Mouse (Mus musculus): ENCODE data around the gene Nol6.

The Nol6 gene

DNA sequence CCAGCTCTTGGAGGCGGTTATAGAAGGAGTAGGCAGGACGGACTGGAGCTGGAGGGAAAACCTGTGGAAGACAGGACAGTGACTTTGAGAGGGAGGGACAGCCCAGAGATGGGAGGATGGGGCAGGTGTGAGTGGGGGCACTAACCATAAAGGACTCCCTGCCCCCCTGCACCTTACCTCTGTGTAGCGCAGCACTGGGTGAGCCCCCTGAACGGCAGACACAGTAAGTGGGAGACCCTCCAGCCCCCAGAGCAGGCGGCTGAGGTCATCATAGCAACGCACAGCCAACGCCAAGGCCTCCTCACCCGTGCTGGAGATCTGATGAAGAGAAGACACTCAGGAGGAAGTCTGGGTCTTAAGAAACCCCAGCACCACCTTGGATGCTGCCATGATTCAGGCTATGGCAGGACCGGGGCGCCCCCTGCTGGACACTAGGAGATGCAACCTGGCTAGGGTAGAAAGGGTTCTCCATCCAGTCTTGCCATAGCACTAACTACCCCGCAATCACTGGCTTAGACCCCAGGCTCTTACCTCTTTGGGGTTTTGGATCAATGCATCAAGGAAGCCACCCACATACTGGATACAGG is 5.5 kb downstream of the Nol6 start:
- DNase-seq (ENCODE audit: low spot score in 2 of 2): peak; percentile 27 to 76

DNA sequence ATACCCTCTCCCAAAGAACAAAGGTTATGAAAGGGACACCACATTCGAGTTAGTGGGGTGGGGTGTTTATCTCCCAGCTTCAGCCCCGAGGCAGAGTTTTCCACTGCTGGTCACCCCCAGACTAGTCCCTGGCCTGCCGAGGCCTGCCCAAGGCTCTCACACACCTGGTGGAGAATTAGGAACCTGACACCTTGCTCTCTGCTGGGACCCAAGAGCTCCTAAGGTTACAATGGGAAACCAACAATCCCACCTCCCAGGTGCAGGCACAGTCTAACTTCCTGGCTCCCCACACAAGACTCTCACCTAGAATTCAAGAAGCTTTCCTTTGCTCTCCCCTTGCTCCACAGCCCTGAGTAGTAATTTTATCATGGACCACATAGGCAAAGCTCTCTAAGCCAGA is 7.4 kb downstream of the Nol6 start:
- no peak for DNase-seq (ENCODE audit: low spot score in 2 of 2)

DNA sequence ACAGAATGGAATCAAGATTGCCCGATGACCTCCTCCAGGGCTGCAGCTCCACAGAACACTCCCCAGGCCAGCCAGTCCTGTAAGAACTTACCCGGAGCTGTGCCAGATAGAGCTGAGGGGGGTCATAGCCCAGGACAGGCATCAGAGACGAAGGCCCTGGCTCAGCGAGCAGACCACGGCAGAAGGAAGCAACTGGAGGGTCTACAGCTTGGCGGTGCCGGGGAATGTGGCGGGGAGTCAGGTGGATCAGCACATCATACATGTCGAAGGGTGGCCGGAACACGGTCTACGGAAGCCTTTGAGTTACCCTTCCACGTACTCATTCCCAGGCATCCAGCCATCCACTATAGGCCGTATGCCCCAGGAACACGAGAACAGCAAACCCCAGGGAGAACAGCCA is 8.5 kb downstream of the Nol6 start:
- no peak for DNase-seq (ENCODE audit: low spot score in 2 of 2)

DNA sequence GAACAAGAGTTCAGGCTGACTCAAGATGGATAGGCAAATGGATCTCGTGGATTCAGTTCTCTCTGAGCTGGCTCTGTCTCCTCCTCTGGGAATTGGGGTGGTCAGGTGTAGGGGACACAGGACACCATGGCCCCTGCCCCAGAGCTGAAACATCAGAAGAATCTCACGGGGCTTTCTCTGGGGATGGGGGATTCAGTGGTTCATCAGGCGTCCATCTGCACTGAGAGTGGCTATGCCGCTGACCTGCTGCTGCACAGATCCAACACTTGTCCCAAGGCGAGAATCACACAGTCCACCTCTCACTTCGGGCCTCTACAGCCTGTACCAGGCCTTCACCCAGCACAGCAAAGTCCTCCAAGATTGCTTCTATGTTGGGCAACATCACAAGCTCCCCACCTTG is 9.2 kb downstream of the Nol6 start:
- no peak for DNase-seq (ENCODE audit: low spot score in 2 of 2)

DNA sequence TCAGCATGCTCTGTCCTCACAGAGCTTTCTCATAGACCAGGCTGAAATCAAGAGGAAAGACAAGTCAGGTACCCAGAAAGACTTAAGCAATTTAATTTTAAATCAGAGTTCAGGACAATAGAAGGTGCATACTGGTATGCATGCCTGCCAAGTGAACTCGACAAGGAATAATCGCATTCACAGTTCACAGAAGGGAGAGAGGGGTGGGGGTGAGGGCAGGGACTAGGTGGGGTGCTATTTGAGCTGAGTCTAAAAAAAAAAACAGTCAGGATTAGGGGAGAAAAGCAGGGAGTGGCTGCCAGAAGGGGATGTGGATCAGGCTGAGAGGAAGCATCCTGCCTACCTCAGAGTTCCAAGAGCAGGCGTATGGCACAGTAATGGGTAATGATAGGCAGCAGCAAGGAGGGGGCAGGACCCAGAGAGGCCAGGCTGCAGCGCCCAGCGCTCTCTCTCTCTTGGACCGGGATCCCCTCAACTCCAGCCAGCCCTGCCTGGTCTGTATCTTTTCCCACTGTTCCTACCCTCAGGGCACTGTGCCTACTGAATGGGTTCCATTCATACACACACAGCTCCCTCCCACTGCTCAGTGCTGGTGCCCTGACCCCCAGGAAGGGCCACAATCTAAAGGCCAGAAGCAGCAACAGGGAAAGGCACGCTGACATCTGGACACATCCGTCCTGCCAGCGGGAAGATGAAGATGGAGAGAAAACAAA is 9.7 kb downstream of the Nol6 start:
- no peak for DNase-seq (ENCODE audit: low spot score in 2 of 2)

DNA sequence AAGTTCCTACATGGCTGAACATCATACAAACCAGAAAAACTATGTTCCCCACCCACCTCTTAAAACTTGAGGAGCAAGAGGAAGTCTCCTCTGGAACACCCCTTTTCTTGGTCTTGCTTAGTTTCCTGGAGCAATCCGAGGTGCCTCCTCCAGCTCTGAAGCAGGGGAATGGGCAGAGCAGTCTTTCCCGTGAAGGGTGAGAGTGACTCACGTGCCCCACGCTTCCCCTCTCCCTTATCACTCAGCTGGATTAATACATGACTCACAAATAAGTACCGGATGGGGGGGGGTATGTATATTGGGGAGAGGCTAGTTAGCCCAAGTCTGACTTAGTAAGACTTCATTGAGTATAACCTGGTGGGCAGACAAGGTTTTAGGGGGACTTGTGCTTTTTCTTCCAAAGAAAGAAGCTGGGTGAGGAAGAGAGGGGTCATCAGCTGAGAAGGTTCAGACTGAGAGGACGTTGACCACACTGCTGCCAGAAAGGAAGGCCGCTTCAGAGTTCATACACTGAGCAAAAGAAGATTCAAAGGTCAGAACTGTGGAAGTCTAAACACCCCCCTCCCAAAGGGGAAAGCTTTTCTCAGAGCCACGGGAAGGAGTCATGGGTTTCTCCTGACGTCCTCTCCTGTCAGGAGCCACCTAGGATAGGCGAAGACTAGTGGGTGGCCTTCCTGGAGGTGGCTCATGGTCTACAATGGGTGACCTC is 15.4 kb downstream of the Nol6 start:
- DNase-seq (ENCODE audit: low spot score in 2 of 2): no peak

DNA sequence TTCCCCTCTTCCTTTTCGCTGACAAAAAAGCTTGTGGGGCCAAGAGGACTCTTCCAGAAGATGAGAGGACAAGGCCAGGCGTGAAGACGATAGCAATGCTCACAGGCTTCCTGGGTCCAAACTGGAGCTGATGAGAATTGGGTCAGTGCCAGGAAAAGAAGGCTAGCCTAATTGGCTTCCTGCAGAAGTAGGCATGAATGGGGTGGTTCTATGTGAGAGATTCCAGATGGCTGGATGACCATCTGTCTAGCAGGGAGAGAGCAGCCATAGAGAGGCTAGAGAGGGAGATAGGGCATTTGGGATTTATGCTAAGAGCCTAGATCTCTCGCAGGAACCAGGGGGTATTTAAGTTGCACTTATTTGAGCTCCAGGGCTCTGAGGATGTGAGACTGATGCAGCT is 16.8 kb downstream of the Nol6 start:
- no peak for DNase-seq (ENCODE audit: low spot score in 2 of 2)

DNA sequence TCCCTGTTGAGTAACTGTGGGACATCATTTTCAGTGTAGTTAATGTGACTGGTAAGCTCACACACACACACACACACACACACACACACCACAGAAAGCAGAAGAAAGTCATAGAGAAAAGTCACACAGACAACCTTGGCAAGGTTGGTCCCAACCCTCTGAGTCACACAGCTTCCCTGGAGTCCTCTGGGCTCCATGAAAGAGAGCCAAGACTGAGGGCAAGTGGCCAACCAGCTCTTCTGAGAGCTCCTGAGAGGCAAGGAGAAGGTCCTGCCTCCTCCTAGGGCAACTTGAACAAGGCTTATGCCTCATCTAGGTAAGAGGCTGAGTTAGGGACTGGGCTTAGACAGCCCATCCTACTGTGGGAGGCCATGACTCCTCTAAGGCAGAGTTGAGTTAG is 21.4 kb downstream of the Nol6 start:
- DNase-seq (ENCODE audit: low spot score in 2 of 2): no peak

DNA sequence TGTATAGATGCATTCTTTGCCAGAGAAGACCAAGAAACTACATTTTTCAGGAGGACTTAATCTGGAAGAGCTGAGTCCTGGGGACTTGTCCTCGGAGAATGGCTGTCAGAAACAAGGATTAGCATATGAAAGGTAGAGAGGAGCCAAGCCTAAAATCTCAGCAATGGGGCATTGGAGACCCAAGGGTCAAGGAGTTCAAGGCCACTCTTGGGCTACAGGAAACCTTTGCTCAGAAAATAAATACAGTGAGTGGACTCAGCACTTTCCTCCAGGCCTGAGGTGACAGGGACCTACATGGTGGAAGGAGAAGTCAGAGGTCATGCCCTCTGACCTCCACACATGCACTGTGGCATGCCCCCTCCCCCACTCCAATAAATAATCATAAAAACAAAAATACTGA is 23.3 kb downstream of the Nol6 start:
- DNase-seq (ENCODE audit: low spot score in 2 of 2): no peak

DNA sequence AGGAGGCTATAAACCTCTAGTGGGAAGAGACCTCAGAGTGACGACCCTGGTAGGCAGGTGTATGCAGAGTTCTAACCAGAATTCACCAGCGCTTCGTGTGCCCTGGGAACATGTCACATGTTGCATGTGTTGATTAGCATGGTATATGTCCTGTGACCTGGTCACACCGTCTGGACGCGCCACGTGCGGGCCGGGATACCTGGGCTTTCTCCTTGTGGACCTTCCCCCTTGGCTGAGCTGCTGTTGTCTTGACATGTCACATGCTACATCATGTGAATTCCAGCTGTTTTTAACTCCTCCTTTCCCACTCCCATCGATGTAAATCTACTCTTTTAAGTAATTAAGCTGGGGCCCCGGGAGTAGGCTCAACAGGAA is 25.7 kb downstream of the Nol6 start:
- no peak for DNase-seq (ENCODE audit: low spot score in 2 of 2)

DNA sequence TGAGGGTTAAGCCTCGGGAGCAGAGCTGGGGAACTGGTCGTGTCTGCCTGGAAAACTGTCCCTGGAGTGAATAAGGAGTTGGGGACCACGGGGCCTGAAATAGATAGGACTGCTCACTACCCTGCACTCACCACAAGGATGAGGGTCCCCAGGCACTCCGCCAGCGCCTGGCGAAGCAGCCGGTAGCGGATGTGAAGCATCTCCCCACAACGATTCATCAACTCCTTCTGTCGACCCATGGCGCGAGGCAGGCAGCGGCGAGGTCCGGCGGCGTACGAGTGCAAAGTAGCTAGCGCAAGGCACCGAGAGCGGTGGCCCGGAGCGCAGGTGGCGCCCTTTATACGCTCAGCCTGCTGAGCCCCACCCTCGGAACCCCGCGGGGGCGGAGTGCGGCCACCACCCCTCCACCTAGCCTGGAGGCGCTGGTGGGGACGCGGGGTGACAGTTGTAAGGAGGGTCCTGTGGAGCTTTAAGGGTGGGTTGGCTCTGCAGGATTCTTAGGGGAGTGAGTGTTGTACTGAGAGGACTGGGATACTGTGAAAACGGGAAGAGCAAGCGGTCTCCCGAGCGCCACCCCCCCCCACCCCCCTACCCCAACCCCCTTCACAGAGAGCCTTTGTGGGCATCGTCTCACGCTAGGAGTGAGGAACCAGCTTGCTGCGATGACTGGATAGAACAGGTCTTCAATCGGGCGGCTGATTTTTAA is 26.2 kb downstream of the Nol6 start, which contains the start of gene Aqp3:
Gene Aqp3, minus strand, starts transcription at position 313 of the 706 bp plus-strand sequence.
- peak; percentile 40 to 52 for DNase-seq (ENCODE audit: low spot score in 2 of 2)

DNA sequence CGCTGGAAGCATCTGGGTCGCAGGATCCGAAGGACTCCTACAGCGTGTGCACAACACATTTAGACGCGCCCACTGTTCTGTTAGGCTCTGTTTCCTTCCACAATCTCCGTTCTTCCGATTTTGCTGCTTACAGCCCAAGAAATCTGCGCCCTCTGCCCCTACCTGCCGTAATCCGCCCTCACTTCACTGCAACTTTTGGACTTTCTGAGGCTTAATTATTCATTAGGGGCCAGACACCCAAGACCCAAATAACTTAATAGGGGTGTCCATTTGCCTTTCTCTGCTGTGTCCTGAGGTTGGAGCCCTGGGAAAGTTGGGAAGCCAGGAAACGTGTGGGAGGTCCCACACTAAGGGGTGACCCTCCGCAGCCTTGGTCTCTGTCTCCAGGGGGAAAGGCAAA is 26.9 kb downstream of the Nol6 start:
- no peak for DNase-seq (ENCODE audit: low spot score in 2 of 2)

DNA sequence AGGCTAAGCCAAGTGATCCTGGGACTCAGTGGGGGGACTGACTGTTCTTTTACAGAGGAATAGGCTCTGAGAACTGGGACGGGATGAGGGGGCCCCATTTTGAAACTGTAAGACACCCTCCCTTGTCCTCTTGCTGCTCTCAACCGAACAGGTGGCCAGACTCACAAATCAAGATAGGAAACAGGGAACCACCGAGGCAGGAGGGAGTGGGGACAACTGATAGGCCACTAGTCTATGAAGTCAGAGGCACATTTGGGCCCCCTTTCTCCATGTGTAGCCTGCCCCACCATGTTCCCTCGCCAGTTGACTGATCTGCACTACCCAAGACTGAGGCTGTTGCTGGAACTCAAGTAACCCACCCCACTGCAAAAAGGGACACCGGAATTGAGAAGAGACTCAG is 27.5 kb downstream of the Nol6 start:
- no peak for DNase-seq (ENCODE audit: low spot score in 2 of 2)

DNA sequence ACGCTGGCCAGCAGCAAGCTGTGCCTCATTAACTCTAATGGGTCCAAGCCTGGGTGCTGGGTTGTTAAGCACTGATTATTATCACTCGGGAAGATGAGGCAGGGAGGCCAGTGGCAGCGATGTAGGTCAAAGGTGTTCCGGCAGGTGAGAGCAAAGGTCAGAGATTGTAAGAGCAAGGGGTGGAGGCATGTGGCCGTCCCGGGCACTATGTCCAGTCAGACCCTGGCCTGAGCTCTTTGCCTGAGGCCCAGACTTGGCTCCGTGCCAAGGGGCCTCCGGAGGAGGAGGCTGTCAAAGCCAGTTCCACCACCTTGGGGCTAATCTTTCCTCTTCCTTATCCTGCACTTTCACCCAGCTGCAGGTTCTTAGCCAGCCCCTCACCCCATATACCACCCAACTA is 28.1 kb downstream of the Nol6 start:
- no peak for DNase-seq (ENCODE audit: low spot score in 2 of 2)

DNA sequence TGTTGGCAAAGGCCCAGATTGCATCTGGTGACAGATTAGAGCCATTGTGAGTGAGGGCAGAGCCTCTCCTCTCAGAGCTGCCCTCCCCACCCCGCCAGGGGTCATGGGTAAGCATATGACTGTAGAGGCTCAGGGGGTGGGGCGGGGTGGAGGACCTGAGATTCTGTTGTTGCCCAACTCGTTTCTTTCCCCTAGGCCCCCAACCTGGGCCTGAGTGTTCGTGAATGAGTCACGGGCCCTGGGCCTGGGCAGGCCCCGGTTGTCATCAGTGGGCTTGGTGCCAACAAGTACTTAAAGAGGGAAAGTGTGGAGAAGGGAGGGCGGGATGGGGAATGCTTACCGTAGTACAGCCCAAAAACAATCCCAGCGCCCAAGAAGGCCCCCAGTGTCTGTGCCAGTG is 29.9 kb downstream of the Nol6 start:
- no peak for DNase-seq (ENCODE audit: low spot score in 2 of 2)

DNA sequence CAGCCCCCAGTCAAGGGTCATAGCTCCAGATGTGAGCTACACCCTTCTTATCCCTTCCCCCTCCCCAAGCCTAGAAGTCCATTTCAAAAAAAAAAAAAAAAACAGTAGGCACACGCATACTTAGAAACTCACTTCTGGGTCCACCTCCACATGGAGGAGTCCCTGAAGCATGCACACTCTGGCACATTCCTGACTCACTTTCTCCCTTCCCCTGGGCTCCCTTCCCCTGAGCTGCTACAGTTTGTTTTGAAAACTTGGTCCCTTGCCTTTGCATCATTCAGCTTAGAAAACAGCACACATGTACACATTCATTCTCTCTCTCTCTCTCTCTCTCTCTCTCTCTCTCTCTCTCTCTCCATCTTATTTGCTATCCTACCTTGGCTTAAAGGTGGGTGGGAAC is 31.3 kb downstream of the Nol6 start:
- no peak for DNase-seq (ENCODE audit: low spot score in 2 of 2)

DNA sequence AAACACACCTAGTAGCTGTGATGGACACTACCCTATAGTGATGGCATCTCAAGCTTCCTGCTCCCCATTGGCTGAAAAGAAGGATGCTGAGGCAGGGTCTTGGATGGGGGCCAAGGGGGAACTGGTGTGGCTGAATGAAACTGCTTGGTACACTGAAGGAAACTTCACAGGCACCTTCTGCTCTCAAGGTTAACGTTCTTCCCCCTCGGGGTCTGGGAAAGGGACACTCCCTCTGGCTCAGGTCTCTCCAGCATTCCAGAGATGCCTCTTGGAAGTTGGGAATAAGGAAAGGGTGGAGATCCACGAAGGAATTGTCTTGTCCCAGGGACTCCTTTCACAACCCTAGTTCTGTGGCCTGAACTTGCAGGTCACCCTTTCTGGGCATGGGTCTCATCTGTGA is 32.9 kb downstream of the Nol6 start:
- DNase-seq (ENCODE audit: low spot score in 2 of 2): no peak

DNA sequence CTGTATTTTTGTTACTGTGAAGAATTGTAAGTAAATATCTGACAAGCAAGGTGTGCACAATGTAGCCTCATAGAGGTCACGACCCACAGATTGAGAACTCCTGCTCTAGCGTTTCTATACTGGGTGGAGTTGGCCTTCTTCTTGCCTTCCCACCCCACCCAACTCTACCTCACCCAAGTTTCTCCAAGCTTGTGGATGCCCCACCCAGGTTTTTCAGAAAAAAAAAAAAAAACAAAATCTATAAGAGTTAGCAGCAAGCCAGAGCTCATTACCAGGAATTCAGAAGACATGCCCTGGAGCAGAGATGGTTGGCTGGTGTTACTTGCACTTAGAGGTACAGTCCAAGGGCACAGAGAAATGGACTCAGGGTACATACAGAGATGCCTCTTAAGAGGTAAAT is 34.5 kb downstream of the Nol6 start:
- DNase-seq (ENCODE audit: low spot score in 2 of 2): no peak

DNA sequence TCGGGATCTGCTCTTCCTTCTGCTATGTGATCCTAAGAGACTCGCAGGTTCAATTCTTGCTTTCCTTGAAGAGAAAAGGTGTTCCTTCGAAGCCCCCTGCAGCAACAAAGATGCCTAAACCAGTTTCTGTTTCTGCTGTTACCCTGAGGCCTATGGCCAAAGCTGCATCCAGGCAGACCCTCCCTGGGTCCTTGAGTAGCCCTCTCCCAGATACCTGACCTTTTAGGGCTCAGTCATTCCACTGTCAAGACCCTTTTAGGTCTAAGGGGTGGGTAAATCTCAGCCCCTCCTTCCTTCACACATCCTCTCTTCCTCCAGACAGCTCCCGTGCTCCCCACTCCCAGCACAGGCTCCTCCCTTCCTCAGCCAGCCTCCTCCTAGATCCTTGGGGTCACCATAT is 35.1 kb downstream of the Nol6 start:
- no peak for DNase-seq (ENCODE audit: low spot score in 2 of 2)

DNA sequence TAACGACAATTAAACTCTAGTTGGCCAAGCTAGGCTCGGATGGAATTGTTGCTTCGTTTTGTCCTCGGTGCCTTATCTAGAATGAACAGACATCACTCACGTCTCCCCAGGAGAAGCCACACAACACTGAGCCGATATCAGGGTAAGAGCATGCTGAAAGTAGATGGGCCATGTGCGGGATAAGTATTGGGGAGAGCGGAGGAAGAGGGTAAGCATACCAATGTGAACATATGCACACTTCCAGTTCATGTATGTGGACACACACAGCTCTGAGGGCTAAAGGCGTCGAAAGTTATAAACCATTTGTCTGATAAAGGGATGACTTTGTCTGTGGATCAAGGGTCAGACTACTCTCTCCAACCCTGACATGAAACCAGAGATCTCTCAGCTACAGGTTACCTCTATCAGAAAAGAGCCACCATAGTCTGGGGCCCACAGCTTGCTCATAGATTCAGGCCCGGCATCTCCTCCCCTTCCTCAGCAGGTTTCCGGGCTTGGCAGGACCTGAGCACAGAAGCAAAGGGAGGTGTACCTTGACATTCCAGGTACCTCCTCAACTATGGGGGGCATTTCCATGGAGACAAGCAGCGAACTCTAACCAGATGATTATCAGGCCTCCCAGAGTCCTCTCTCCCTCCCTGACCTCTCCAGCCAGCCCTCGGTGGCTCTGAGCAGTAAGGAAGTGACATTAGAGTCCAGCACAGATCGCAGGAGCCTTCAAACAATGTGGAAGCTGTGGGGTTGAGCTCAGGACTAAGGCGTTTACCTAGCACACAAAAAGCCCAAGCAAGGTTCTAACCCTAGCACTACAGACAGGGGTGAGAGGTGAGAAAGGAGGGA is 36.6 kb downstream of the Nol6 start:
- no peak for DNase-seq (ENCODE audit: low spot score in 2 of 2)

DNA sequence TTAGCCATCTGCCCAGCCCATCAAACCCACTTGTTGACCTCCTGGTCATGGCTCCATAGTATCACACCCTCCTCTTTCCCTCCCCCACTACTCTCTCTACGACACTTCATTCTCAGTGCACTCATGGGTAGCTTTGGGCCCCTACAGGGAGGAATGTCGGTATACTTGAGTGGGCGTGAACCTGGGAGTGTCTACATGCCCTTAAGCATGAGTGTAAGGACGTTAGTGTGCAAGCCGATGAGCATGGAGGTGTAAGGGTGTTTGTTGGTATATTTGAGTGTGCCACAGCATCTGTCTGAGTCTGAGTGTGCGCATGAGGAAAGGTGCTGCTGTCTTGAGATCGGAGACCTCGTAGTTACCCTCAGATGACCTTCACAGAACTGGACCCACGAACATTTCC is 37.3 kb downstream of the Nol6 start:
- no peak for DNase-seq (ENCODE audit: low spot score in 2 of 2)

DNA sequence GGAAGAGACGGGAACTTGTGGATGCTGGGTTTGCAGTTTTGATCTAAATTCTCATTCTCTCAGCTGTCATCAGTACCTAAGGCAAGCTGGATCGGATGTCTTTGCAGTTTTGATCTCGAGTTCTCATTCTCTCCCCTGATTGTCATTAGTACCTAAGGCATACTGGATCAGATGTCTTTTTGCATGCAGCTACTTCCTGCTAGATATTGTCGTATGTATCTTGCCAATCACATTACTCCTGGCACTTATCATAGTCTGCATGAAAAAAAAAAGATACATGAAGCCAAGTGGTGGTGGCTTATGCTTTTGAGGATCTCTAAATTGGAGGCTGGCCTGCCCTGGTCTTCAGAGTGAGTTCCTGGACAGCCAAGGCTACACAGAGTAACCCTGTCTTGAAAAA is 39.4 kb downstream of the Nol6 start:
- DNase-seq (ENCODE audit: low spot score in 2 of 2): no peak

All from thymus, postnatal 10 days (tissue).